Mouse (Mus musculus) lung, embryonic 15.5 days (tissue): ENCODE results near the gene Usp9x. TPM values are rescaled to one million over a fixed set of nuclear protein-coding genes. Genes with fewer than 3 reads are reported as not detected.

Experiments used
- ATAC-seq: fragments of 200-750 bp; cut with Nextera tagmentation; 2 replicates; pipeline ENCODE4 v1.8.0; 2017; ENCODE audit warnings: moderate number of reproducible peaks, borderline replicate concordance; ENCODE audit not compliant: low FRiP score, low TSS enrichment; ENCODE audit errors: extremely low read depth
- H3K27ac ChIP-seq: fragments of 300-500 bp; sonication (generic); 2 replicates; pipeline ENCODE4 v1.5.1; 2015; ENCODE audit warnings: moderate library complexity, mild to moderate bottlenecking, inconsistent platforms
- H3K27me3 ChIP-seq: fragments of 300-500 bp; sonication (generic); 2 replicates; pipeline ENCODE4 v1.6.1; 2015; ENCODE audit warnings: inconsistent platforms
- H3K36me3 ChIP-seq: fragments of 300-500 bp; sonication (generic); 2 replicates; pipeline ENCODE4 v1.6.1; 2015; ENCODE audit warnings: inconsistent platforms
- H3K4me1 ChIP-seq: fragments of 300-500 bp; sonication (generic); 2 replicates; pipeline ENCODE4 v1.6.1; 2015; ENCODE audit warnings: inconsistent platforms
- H3K4me2 ChIP-seq: fragments of 300-500 bp; sonication (generic); 2 replicates; pipeline ENCODE4 v1.6.1; 2015; ENCODE audit warnings: inconsistent platforms, mild to moderate bottlenecking, moderate library complexity
- H3K4me3 ChIP-seq: fragments of 300-500 bp; sonication (generic); 2 replicates; pipeline ENCODE4 v1.5.1; 2015; ENCODE audit warnings: mild to moderate bottlenecking, inconsistent platforms
- H3K9ac ChIP-seq: fragments of 300-500 bp; sonication (generic); 2 replicates; pipeline ENCODE4 v1.6.1; 2015; ENCODE audit warnings: inconsistent platforms
- H3K9me3 ChIP-seq: fragments of 300-500 bp; sonication (generic); 2 replicates; pipeline ENCODE4 v1.6.1; 2016; ENCODE audit warnings: inconsistent platforms
- WGBS: fragments of 180-500 bp; shearing (Covaris S2); methylation state at CpG from one replicate; pipeline ENCODE4 v1.1.7; 2015; 5-methylcytosine and 5-hydroxymethylcytosine counted together
- polyA plus RNA-seq: library from polyadenylated mRNA; unstranded; fragments of >200 nt; fragmentation: Nextera tagmentation; extraction: Ambion mirVana; gene quantifications from 2 replicates; pipeline ENCODE4 v1.2.1, GENCODE M21; 2015

Gene Usp9x
- polyA plus RNA-seq, 1 experiment from 2014 or later: 24.2 TPM

- Histone ChIP-seq H3K27me3 (peaks cover 3% of the 10 kb centered on the region; the same call in 1 of the 2 replicates), H3K4me1 (no peaks in the 10 kb centered on the region), H3K9me3 (no peaks in the 10 kb centered on the region), H3K9ac (no peak overlapping the region), H3K27ac (no peak overlapping the region), H3K4me3 (no peak overlapping the region), H3K36me3 (no peaks in the 10 kb centered on the region), H3K4me2 (no peak overlapping the region)
- 44% methylated on average over 7 of the region's 7 CpGs for WGBS
- no peak for ATAC-seq
Observed at GRCm38 (mm10) chrX:13206514-13206913, 135.2 kb downstream of the Usp9x start.

GRCm38 (mm10) chrX:13207512-13208341 lies 136.4 kb downstream of the Usp9x start:
- H3K4me2 ChIP-seq: peak overlapping the region; percentile 53
- no peak overlapping the region for H3K27ac ChIP-seq
- no peak overlapping the region for H3K9ac ChIP-seq
- H3K36me3 ChIP-seq: no peaks in the 10 kb centered on the region
- ATAC-seq: peak; percentile 91
- no peaks in the 10 kb centered on the region for H3K9me3 ChIP-seq
- 26% methylated on average over 23 of the region's 23 CpGs for WGBS
- no peaks in the 10 kb centered on the region for H3K4me1 ChIP-seq
- peak overlapping the region; percentile 36 for H3K4me3 ChIP-seq
- H3K27me3 ChIP-seq: peaks cover 3% of the 10 kb centered on the region; the same call in 1 of the 2 replicates

GRCm38 (mm10) chrX:13208404-13208803 lies 137.1 kb downstream of the Usp9x start:
- peak; percentile 27; the same call in 1 of the 2 replicates for ATAC-seq
- no peaks in the 10 kb centered on the region for H3K9me3 ChIP-seq
- H3K4me3 ChIP-seq: peak overlapping the region; percentile 36
- H3K36me3 ChIP-seq: no peaks in the 10 kb centered on the region
- H3K4me2 ChIP-seq: peak overlapping the region; percentile 53
- H3K27me3 ChIP-seq: peaks cover 3% of the 10 kb centered on the region; the same call in 1 of the 2 replicates
- H3K9ac ChIP-seq: no peak overlapping the region
- no peak overlapping the region for H3K27ac ChIP-seq
- 33% methylated on average over 6 of the region's 6 CpGs for WGBS
- H3K4me1 ChIP-seq: no peaks in the 10 kb centered on the region

GRCm38 (mm10) chrX:13214275-13214674 lies 143.0 kb downstream of the Usp9x start:
- ATAC-seq: no peak
- H3K4me1 ChIP-seq: no peaks in the 10 kb centered on the region
- no peak overlapping the region for H3K27ac ChIP-seq
- H3K9ac ChIP-seq: no peak overlapping the region
- 64% methylated on average over 1 of the region's 1 CpGs for WGBS
- no peak overlapping the region for H3K4me3 ChIP-seq
- no peaks in the 10 kb centered on the region for H3K36me3 ChIP-seq
- H3K9me3 ChIP-seq: no peaks in the 10 kb centered on the region
- H3K4me2 ChIP-seq: no peak overlapping the region
- H3K27me3 ChIP-seq: no peaks in the 10 kb centered on the region

Other genes with a start within 250 kb of the Usp9x start
- gene Ddx3x, start 209.5 kb downstream of the Usp9x start, polyA plus RNA-seq: 122 and 125 TPM in 2 replicates